Mouse (Mus musculus) ES-E14 (cell line): ENCODE results near the gene Cdan1. TPM values are rescaled to one million over a fixed set of nuclear protein-coding genes. Genes with fewer than 3 reads are reported as not detected.
A peak's percentile ranks its signal among the peaks of the same experiment; 100 is the strongest.

Experiments used
- DNase-seq: peaks from one replicate; pipeline ENCODE4 v3.0.0-alpha.2; 2013; ENCODE audit warnings: low read depth, low spot score
- H3K27ac ChIP-seq: 2 replicates; pipeline ENCODE4 v1.5.1; 2012; ENCODE audit warnings: low read depth, mild to moderate bottlenecking, low read length, moderate library complexity, mixed read lengths; ENCODE audit not compliant: poor library complexity, insufficient read depth, severe bottlenecking
- H3K36me3 ChIP-seq: 2 replicates; pipeline ENCODE4 v1.6.1; 2012; ENCODE audit warnings: mild to moderate bottlenecking, low read length, moderate library complexity, mixed read lengths; ENCODE audit not compliant: control insufficient read depth, poor library complexity, insufficient read depth, severe bottlenecking
- H3K4me1 ChIP-seq, 2 experiments: fragments of 150-350 bp in 1 of 2; sonication (generic) in 1 of 2; 2 replicates each; pipeline ENCODE4 v1.6.1; 2012; ENCODE audit warnings: low read length in 2 of 2, mild to moderate bottlenecking in 1 of 2, mixed read lengths in 1 of 2; ENCODE audit not compliant: control insufficient read depth in 2 of 2, insufficient read depth in 2 of 2, poor library complexity in 1 of 2
- H3K4me3 ChIP-seq, 2 experiments: fragments of 150-350 bp in 1 of 2; sonication (generic) in 1 of 2; 2 replicates each; pipeline ENCODE4 v1.5.1; 2012; ENCODE audit warnings: low read length in 2 of 2, low read depth in 1 of 2, mild to moderate bottlenecking in 1 of 2, mixed read lengths in 1 of 2; ENCODE audit not compliant: insufficient read depth in 1 of 2, poor library complexity in 1 of 2, severe bottlenecking in 1 of 2
- H3K9ac ChIP-seq: 2 replicates; pipeline ENCODE4 v1.6.1; 2012; ENCODE audit warnings: low read depth, mild to moderate bottlenecking, low read length, mixed read lengths; ENCODE audit not compliant: poor library complexity, insufficient read depth, severe bottlenecking
- H3K9me3 ChIP-seq: fragments of 150-350 bp; sonication (generic); 2 replicates; pipeline ENCODE4 v1.6.1; 2012; ENCODE audit warnings: low read depth, mild to moderate bottlenecking, low read length; ENCODE audit not compliant: control insufficient read depth, insufficient read depth
- CHD2 ChIP-seq: IDR thresholded peaks from 2 replicates; pipeline ENCODE4 v1.6.1; 2014; ENCODE audit warnings: mild to moderate bottlenecking, low read depth, low read length, inconsistent platforms
- HCFC1 ChIP-seq: IDR thresholded peaks from 2 replicates; pipeline ENCODE4 v1.6.1; 2012; ENCODE audit warnings: low read length, inconsistent platforms, borderline replicate concordance; ENCODE audit not compliant: insufficient read depth
- MAFK ChIP-seq: IDR thresholded peaks from 2 replicates; pipeline ENCODE4 v1.6.1; 2014; ENCODE audit warnings: mild to moderate bottlenecking, low read depth, low read length, inconsistent platforms; ENCODE audit not compliant: insufficient read depth
- ZC3H11A ChIP-seq: IDR thresholded peaks from 2 replicates; pipeline ENCODE4 v1.6.1; 2012; ENCODE audit warnings: low read depth, mild to moderate bottlenecking, inconsistent platforms, low read length, borderline replicate concordance
- ZNF384 ChIP-seq: IDR thresholded peaks from 2 replicates; pipeline ENCODE4 v1.6.1; 2012; ENCODE audit warnings: low read depth, low read length, inconsistent platforms
- in situ Hi-C, 2 experiments: fragments of 600-800 bp; cut with MboI; formaldehyde crosslinking; loops; one replicate each; pipeline ENCODE4 v1.15.1; 2025; ENCODE audit warnings: low sequenced_read_pairs in 2 of 2, inconsistent platforms in 1 of 2; ENCODE audit not compliant: unreplicated experiment in 2 of 2
- total RNA-seq: library from RNA; depleted of rRNA; stranded (reverse); fragments of 300-350 nt; gene quantifications from 2 replicates; pipeline ENCODE4 v1.2.3, GENCODE M21; 2012; rRNA removed

Cdan1 gene
- 22.4 and 31.6 TPM in 2 replicates for total RNA-seq

DNA sequence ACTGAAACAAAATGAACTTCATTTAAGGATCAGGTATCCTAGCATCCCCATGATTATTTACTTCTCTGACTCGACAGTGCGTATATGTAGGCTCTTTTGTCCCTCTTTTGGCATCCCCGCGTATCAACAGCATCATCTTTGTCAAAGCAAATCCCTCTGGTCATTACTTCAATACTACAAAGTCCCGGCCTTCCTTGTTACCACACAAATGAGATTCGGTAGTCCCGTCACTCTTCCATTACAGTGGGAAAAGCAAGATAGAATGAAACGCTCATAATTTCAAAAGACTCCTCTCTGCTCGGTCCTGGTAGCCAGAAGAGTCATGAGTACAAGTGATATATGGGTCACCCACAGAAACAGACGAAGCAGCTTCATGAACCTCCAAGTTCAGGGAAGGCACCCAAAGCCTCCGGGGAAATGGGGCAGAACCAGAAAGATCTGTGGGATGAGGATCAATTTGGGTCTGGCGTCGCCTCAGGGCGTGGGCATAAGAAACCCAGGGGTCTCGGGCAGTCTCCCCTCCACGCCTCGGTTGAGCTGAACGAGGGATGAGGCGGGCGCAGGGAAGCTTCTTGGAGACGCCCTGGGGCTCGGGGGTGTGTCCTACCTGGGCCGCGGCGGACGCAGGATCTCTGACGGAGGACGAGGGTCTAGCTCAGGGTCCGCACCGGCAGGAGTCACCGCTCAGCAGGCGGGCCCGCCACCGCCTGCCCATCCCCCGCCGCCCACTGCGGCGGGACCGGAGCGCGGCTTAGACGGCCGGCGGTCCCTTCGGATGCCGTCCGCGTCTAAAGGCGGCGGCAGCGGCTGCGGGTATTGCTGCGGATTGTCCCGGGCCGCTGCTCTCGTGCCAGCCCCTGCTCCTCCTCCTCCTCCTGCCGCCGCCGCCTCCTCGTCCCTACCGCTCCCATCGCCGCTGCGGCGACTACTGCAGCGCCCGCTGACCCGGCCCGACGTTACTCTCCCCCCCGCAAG, at the start of gene Cdan1:
Gene Cdan1, minus strand, starts transcription at position 680 of the 975 bp plus-strand sequence.
- Histone ChIP-seq H3K4me3 (peak within 1 kb of the TSS; percentile 81 to 98), H3K36me3 (no peaks in the 10 kb centered on the region), H3K27ac (no peak within 1 kb of the TSS), H3K9ac (peak within 1 kb of the TSS; percentile 87), H3K9me3 (no peaks in the 10 kb centered on the region), H3K4me1 (no peaks in the 10 kb centered on the region)
- TF ChIP-seq CHD2 (no peak), MAFK (no peak), ZNF384 (no peak), HCFC1 (no peak), ZC3H11A (no peak)
- peak; percentile 40 for DNase-seq
- in situ Hi-C loops = no loop called here

DNA sequence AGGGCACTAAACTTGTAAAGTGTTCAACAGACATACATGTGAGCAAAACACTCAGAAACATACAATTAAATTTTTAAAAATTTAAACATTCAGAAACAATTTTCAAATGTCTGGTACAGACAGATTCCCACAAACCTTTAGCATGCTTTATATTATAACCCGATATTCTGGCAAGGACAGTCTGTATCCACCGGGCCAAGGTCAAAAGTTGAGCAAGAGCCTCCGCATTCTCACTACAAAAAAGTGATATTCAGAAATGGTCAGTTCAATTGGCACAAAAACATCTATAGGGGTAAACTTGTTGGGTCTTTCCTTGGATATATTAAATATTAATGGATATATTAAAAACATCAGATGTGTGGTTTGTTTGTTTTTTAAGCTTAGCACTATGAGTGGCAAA, 46.4 kb upstream of the Cdan1 start:
- Histone ChIP-seq H3K27ac (no peak overlapping the region), H3K4me1 (no peaks in the 10 kb centered on the region), H3K36me3 (no peaks in the 10 kb centered on the region; the same call in 1 of the 2 replicates), H3K9me3 (no peaks in the 10 kb centered on the region), H3K4me3 (no peak overlapping the region), H3K9ac (no peak overlapping the region)
- DNase-seq = no peak
- no peak for TF ChIP-seq HCFC1
- TF ChIP-seq ZNF384 = no peak
- TF ChIP-seq ZC3H11A = no peak
- no peak for TF ChIP-seq CHD2
- TF ChIP-seq MAFK = no peak
- in situ Hi-C loops = no loop called here

DNA sequence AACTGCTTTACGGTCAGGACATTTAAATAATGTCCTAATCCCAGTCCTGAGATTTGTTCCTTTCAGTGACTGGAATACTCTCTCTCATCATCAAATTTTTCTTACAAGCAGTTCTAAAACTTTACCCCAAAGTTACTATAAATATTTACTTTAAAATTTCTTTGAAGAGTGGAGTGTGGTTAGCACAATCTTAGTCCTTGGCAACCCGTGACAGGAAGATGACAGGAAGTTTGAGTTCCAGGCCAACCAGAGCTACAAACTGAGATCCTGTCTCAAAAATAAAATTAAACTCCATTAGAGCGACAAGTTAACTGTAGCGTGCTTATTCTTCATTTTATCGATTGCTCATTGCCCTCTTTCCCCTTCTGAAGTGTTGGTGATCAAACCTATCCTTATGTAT, 37.7 kb upstream of the Cdan1 start:
- no peak for TF ChIP-seq CHD2
- no peak for TF ChIP-seq ZNF384
- no peak for TF ChIP-seq ZC3H11A
- no peak for TF ChIP-seq HCFC1
- no peak for TF ChIP-seq MAFK
- no peak overlapping the region for H3K4me3 ChIP-seq
- no peak overlapping the region for H3K9ac ChIP-seq
- no peak overlapping the region for H3K27ac ChIP-seq
- no peaks in the 10 kb centered on the region; the same call in 1 of the 2 replicates for H3K36me3 ChIP-seq
- in situ Hi-C loops = no loop called here
- no peak for DNase-seq
- no peaks in the 10 kb centered on the region for H3K4me1 ChIP-seq
- no peaks in the 10 kb centered on the region for H3K9me3 ChIP-seq

DNA sequence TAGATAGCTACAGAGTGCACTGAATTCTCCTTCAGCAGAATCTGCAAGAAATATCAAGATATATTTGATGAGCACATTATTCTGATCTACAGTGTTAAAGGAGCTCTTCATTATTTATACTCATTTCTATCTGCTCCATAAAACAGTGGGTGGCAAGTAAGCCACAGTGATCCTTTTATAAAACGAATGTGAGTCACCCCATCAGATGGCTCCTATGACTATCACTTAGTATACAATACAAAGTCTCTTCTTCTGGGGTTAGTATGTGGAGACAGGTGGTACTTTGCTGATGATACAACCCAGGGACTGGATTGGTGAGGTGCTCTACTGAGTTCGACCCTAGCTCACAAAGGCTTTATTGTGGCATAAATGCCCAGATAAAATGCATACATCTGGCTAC, 23.3 kb upstream of the Cdan1 start:
- Histone ChIP-seq H3K36me3 (0 out of 2 replicates have a peak, but pooled peaks cover 2% of the 10 kb centered on the region), H3K9ac (no peak overlapping the region), H3K4me1 (no peaks in the 10 kb centered on the region), H3K4me3 (no peak overlapping the region), H3K9me3 (no peaks in the 10 kb centered on the region), H3K27ac (no peak overlapping the region)
- DNase-seq = no peak
- TF ChIP-seq HCFC1 = no peak
- TF ChIP-seq MAFK = no peak
- no peak for TF ChIP-seq ZNF384
- TF ChIP-seq CHD2 = no peak
- no peak for TF ChIP-seq ZC3H11A
- in situ Hi-C loops = no loop called here
